Mouse (Mus musculus) midbrain, embryonic 13.5 days (tissue): ENCODE measurements at regions not wholly inside any gene's neighbourhood (a gene's known extent, or its start where the extent isn't known, plus 50 kb on each side); places are given as distances from the start of the nearest gene placed in this dataset.

Experiments used
- ATAC-seq: fragments of 200-750 bp; cut with Nextera tagmentation; 2 replicates; pipeline ENCODE4 v1.8.0; 2017; ENCODE audit warnings: mild to moderate bottlenecking, moderate TSS enrichment, moderate library complexity
- H3K27ac ChIP-seq: fragments of 300-500 bp; sonication (generic); 2 replicates; pipeline ENCODE4 v1.5.1; 2015; ENCODE audit warnings: inconsistent platforms, mild to moderate bottlenecking, moderate library complexity
- H3K27me3 ChIP-seq: fragments of 300-500 bp; sonication (generic); 2 replicates; pipeline ENCODE4 v1.6.1; 2015; ENCODE audit warnings: mild to moderate bottlenecking, inconsistent platforms
- H3K36me3 ChIP-seq: fragments of 300-500 bp; sonication (generic); 2 replicates; pipeline ENCODE4 v1.6.1; 2015; ENCODE audit warnings: mild to moderate bottlenecking, inconsistent platforms
- H3K4me1 ChIP-seq: fragments of 300-500 bp; sonication (generic); replicated peaks from 2 replicates; pipeline ENCODE4 v1.6.1; 2015; ENCODE audit warnings: inconsistent platforms
- H3K4me2 ChIP-seq: fragments of 300-500 bp; sonication (generic); replicated peaks from 2 replicates; pipeline ENCODE4 v1.6.1; 2015; ENCODE audit warnings: moderate library complexity, mild to moderate bottlenecking, inconsistent platforms
- H3K4me3 ChIP-seq: fragments of 300-500 bp; sonication (generic); replicated peaks from 2 replicates; pipeline ENCODE4 v1.5.1; 2015; ENCODE audit warnings: mild to moderate bottlenecking, inconsistent platforms
- H3K9ac ChIP-seq: fragments of 300-500 bp; sonication (generic); replicated peaks from 2 replicates; pipeline ENCODE4 v1.6.1; 2015; ENCODE audit warnings: mild to moderate bottlenecking, inconsistent platforms
- H3K9me3 ChIP-seq: fragments of 300-500 bp; sonication (generic); 2 replicates; pipeline ENCODE4 v1.6.1; 2016; ENCODE audit warnings: mild to moderate bottlenecking, inconsistent platforms
- WGBS: fragments of 180-500 bp; shearing (Covaris S2); methylation state at CpG from one replicate; pipeline ENCODE4 v1.1.7; 2015; 5-methylcytosine and 5-hydroxymethylcytosine counted together

GRCm38 (mm10) chr5:73729646-73730045 lies 78.5 kb downstream of the Spata18 start:
- Histone ChIP-seq H3K9ac (no peak overlapping the region), H3K9me3 (no peaks in the 10 kb centered on the region), H3K4me2 (no peak overlapping the region), H3K4me1 (no peaks in the 10 kb centered on the region), H3K36me3 (no peaks in the 10 kb centered on the region), H3K27me3 (no peaks in the 10 kb centered on the region), H3K4me3 (no peak overlapping the region), H3K27ac (no peak overlapping the region)
- 90% methylated on average over 13 of the region's 13 CpGs for WGBS
- no peak for ATAC-seq

DNA sequence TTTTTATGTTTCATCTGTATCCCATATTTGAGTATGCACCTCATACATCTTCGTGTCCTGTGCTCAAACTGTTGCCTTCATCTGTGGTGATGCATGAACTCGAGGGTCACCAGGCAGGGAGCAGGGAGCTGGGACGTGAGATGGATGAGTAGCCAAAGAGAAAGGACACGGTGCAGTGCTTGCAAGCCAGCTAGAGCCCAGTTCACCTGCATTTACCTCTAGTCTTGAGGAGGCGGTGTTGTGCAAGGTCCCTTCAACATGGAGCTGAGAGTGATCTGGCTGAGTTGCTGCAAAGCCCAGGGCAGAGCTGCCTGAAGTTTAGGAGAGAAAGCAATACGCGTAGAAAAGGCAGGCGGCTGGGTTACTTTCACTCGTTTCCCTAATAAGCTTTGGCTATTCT lies 80.2 kb downstream of the Spata18 start:
- Histone ChIP-seq H3K4me1 (no peaks in the 10 kb centered on the region), H3K9ac (no peak overlapping the region), H3K4me2 (no peak overlapping the region), H3K27ac (no peak overlapping the region), H3K4me3 (no peak overlapping the region), H3K9me3 (no peaks in the 10 kb centered on the region), H3K27me3 (no peaks in the 10 kb centered on the region), H3K36me3 (no peaks in the 10 kb centered on the region)
- no peak for ATAC-seq
- 59% methylated on average over 9 of the region's 9 CpGs for WGBS

DNA sequence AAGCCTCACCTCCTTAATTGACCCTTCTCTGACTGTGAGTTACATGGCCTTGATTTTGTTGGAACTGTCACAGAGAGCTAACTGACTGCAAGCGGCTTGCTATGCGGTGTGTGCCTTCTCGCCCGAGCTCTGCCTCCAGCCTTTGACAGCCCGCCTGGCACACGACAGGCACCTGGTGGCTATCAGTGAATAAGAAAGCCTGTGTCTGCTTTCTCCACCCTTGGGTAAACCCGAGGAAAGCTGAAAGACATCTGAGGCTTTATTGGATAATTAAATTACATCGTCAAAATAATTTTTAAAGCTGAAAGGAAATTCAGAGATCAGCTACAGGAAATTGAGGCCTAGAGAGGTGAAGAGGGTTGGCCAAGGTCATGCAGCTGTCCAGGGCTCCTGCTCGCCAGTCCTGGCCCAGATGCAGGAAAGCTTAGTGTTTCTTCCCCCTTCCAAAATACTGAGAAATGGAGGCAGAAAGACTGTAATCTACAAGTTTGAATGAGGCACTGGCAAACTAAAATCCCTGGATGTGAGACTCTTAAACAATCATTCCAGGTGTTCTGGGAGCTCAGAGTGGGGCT lies 80.9 kb downstream of the Spata18 start:
- Histone ChIP-seq H3K9ac (no peak overlapping the region), H3K9me3 (no peaks in the 10 kb centered on the region), H3K4me3 (no peak overlapping the region), H3K27ac (no peak overlapping the region), H3K4me2 (no peak overlapping the region), H3K4me1 (no peaks in the 10 kb centered on the region), H3K27me3 (no peaks in the 10 kb centered on the region), H3K36me3 (no peaks in the 10 kb centered on the region)
- no peak for ATAC-seq
- 56% methylated on average over 9 of the region's 9 CpGs for WGBS

GRCm38 (mm10) chr5:73740766-73741165 lies 89.6 kb downstream of the Spata18 start:
- WGBS, result 67% methylated on average over 3 of the region's 3 CpGs
- Histone ChIP-seq H3K9ac (no peak overlapping the region), H3K4me2 (no peak overlapping the region), H3K36me3 (no peaks in the 10 kb centered on the region), H3K4me1 (no peaks in the 10 kb centered on the region), H3K27ac (no peak overlapping the region), H3K27me3 (no peaks in the 10 kb centered on the region), H3K4me3 (no peak overlapping the region), H3K9me3 (no peaks in the 10 kb centered on the region)
- ATAC-seq, result no peak

- Histone ChIP-seq H3K27me3 (no peaks in the 10 kb centered on the region), H3K9me3 (no peaks in the 10 kb centered on the region), H3K36me3 (no peaks in the 10 kb centered on the region), H3K4me3 (no peak overlapping the region), H3K27ac (no peak overlapping the region), H3K4me2 (no peak overlapping the region), H3K4me1 (no peaks in the 10 kb centered on the region), H3K9ac (no peak overlapping the region)
- WGBS, result 90% methylated on average over 11 of the region's 11 CpGs
- no peak for ATAC-seq
Observed at GRCm38 (mm10) chr5:73741441-73741840, 90.3 kb downstream of the Spata18 start.

- Histone ChIP-seq H3K36me3 (no peaks in the 10 kb centered on the region), H3K9ac (no peak overlapping the region), H3K27me3 (no peaks in the 10 kb centered on the region), H3K9me3 (no peaks in the 10 kb centered on the region), H3K4me3 (no peak overlapping the region), H3K4me1 (no peaks in the 10 kb centered on the region), H3K4me2 (no peak overlapping the region), H3K27ac (no peak overlapping the region)
- ATAC-seq, result no peak
- WGBS, result 92% methylated on average over 1 of the region's 1 CpGs
Observed at GRCm38 (mm10) chr5:73743953-73744352, 92.8 kb downstream of the Spata18 start.

GRCm38 (mm10) chr5:73749791-73750190 lies 98.6 kb downstream of the Spata18 start:
- Histone ChIP-seq H3K4me3 (no peak overlapping the region), H3K4me2 (no peak overlapping the region), H3K9me3 (no peaks in the 10 kb centered on the region), H3K4me1 (no peaks in the 10 kb centered on the region), H3K27ac (no peak overlapping the region), H3K36me3 (no peaks in the 10 kb centered on the region), H3K9ac (no peak overlapping the region), H3K27me3 (no peaks in the 10 kb centered on the region)
- WGBS, result 93% methylated on average over 4 of the region's 4 CpGs
- no peak for ATAC-seq

- WGBS, result 88% methylated on average over 10 of the region's 10 CpGs
- Histone ChIP-seq H3K27me3 (no peaks in the 10 kb centered on the region), H3K4me3 (no peak overlapping the region), H3K27ac (no peak overlapping the region), H3K4me1 (no peaks in the 10 kb centered on the region), H3K4me2 (no peak overlapping the region), H3K9ac (no peak overlapping the region), H3K9me3 (no peaks in the 10 kb centered on the region), H3K36me3 (no peaks in the 10 kb centered on the region)
- no peak for ATAC-seq
Observed at GRCm38 (mm10) chr5:73752225-73752644, 101.1 kb downstream of the Spata18 start.

GRCm38 (mm10) chr5:73753827-73754226 lies 102.6 kb downstream of the Spata18 start:
- Histone ChIP-seq H3K4me3 (no peak overlapping the region), H3K9me3 (no peaks in the 10 kb centered on the region), H3K4me1 (no peaks in the 10 kb centered on the region), H3K27ac (no peak overlapping the region), H3K9ac (no peak overlapping the region), H3K4me2 (no peak overlapping the region), H3K27me3 (no peaks in the 10 kb centered on the region), H3K36me3 (no peaks in the 10 kb centered on the region)
- WGBS, result 76% methylated on average over 7 of the region's 7 CpGs
- ATAC-seq, result no peak

- Histone ChIP-seq H3K9me3 (no peaks in the 10 kb centered on the region), H3K4me3 (no peak overlapping the region), H3K4me2 (no peak overlapping the region), H3K4me1 (no peaks in the 10 kb centered on the region), H3K36me3 (no peaks in the 10 kb centered on the region), H3K9ac (no peak overlapping the region), H3K27me3 (no peaks in the 10 kb centered on the region), H3K27ac (no peak overlapping the region)
- no peak for ATAC-seq
- WGBS, result 92% methylated on average over 6 of the region's 6 CpGs
Observed at GRCm38 (mm10) chr5:73758534-73758933, 107.4 kb downstream of the Spata18 start.

GRCm38 (mm10) chr5:73761236-73761635 lies 110.1 kb downstream of the Spata18 start:
- Histone ChIP-seq H3K4me1 (no peaks in the 10 kb centered on the region), H3K4me2 (no peak overlapping the region), H3K9ac (no peak overlapping the region), H3K9me3 (no peaks in the 10 kb centered on the region), H3K27me3 (no peaks in the 10 kb centered on the region), H3K27ac (no peak overlapping the region), H3K4me3 (no peak overlapping the region), H3K36me3 (no peaks in the 10 kb centered on the region)
- 71% methylated on average over 1 of the region's 1 CpGs for WGBS
- ATAC-seq, result no peak

DNA sequence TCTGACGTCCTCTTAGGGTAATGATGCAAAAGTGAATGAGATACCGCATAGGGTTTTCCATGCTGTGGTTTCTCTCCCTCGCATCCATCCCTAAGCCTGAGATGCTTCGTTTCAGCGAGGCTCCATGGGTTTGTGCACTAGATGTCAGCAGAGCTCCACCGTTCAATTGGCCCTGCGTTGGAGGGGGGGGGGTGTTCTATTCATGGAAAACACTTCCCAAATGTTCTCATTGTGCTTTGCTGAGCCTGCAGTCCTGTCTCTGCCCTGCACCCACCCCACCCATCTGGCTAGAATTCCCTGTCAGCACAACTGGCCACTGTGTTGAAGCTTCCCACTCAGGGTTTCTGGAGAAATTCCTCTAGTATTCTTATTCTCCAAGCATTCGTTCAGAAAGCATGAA lies 110.5 kb downstream of the Spata18 start:
- ATAC-seq, result peak; percentile 37; the same call in 1 of the 2 replicates
- H3K9me3 ChIP-seq, result no peaks in the 10 kb centered on the region
- no peak overlapping the region for H3K4me3 ChIP-seq
- no peak overlapping the region for H3K27ac ChIP-seq
- H3K9ac ChIP-seq, result no peak overlapping the region
- no peaks in the 10 kb centered on the region for H3K4me1 ChIP-seq
- H3K36me3 ChIP-seq, result no peaks in the 10 kb centered on the region
- H3K27me3 ChIP-seq, result no peaks in the 10 kb centered on the region
- WGBS, result 23% methylated on average over 8 of the region's 8 CpGs
- no peak overlapping the region for H3K4me2 ChIP-seq

- Histone ChIP-seq H3K9ac (no peak overlapping the region), H3K9me3 (no peaks in the 10 kb centered on the region), H3K4me3 (no peak overlapping the region), H3K4me1 (no peaks in the 10 kb centered on the region), H3K36me3 (no peaks in the 10 kb centered on the region), H3K27ac (no peak overlapping the region), H3K27me3 (no peaks in the 10 kb centered on the region), H3K4me2 (no peak overlapping the region)
- no peak for ATAC-seq
- WGBS, result 83% methylated on average over 1 of the region's 1 CpGs
Observed at GRCm38 (mm10) chr5:73764226-73764625, 113.0 kb downstream of the Spata18 start.
